Mouse (Mus musculus) midbrain, embryonic 15.5 days (tissue): ENCODE measurements around the gene Lix1l. TPM values are rescaled to one million over a fixed set of nuclear protein-coding genes. Genes with fewer than 3 reads are reported as not detected.
A peak's percentile ranks its signal among the peaks of the same experiment; 100 is the strongest.

Experiments
- ATAC-seq: fragments of 200-750 bp; cut with Nextera tagmentation; replicated peaks from 2 replicates; pipeline ENCODE4 v1.8.0; 2017; ENCODE audit warnings: moderate TSS enrichment
- H3K27ac ChIP-seq: fragments of 300-500 bp; sonication (generic); 2 replicates; pipeline ENCODE4 v1.5.1; 2015; ENCODE audit warnings: mild to moderate bottlenecking, inconsistent platforms
- H3K27me3 ChIP-seq: fragments of 300-500 bp; sonication (generic); replicated peaks from 2 replicates; pipeline ENCODE4 v1.6.1; 2015; ENCODE audit warnings: inconsistent platforms
- H3K36me3 ChIP-seq: fragments of 300-500 bp; sonication (generic); replicated peaks from 2 replicates; pipeline ENCODE4 v1.6.1; 2015; ENCODE audit warnings: inconsistent platforms
- H3K4me1 ChIP-seq: fragments of 300-500 bp; sonication (generic); 2 replicates; pipeline ENCODE4 v1.6.1; 2015; ENCODE audit warnings: inconsistent platforms
- H3K4me2 ChIP-seq: fragments of 300-500 bp; sonication (generic); 2 replicates; pipeline ENCODE4 v1.6.1; 2015; ENCODE audit warnings: inconsistent platforms, mild to moderate bottlenecking, moderate library complexity
- H3K4me3 ChIP-seq: fragments of 300-500 bp; sonication (generic); 2 replicates; pipeline ENCODE4 v1.5.1; 2015; ENCODE audit warnings: mild to moderate bottlenecking, inconsistent platforms
- H3K9ac ChIP-seq: fragments of 300-500 bp; sonication (generic); 2 replicates; pipeline ENCODE4 v1.6.1; 2015; ENCODE audit warnings: mild to moderate bottlenecking, inconsistent platforms
- H3K9me3 ChIP-seq: fragments of 300-500 bp; sonication (generic); 2 replicates; pipeline ENCODE4 v1.6.1; 2016; ENCODE audit warnings: inconsistent platforms
- WGBS: fragments of 180-500 bp; shearing (Covaris S2); methylation state at CpG from one replicate; pipeline ENCODE4 v1.1.7; 2015; ENCODE audit warnings: mixed read lengths; 5-methylcytosine and 5-hydroxymethylcytosine counted together
- polyA plus RNA-seq: library from polyadenylated mRNA; unstranded; fragments of >200 nt; fragmentation: Nextera tagmentation; extraction: Ambion mirVana; gene quantifications from 2 replicates; pipeline ENCODE4 v1.2.1, GENCODE M21; 2015

Gene Lix1l
- polyA plus RNA-seq, result 3.9 and 4.5 TPM in 2 replicates

GRCm38 (mm10) chr3:96600639-96601250, at the start of gene Lix1l:
Gene Lix1l, plus strand, starts transcription at chr3:96601149.
- Histone ChIP-seq H3K4me3 (peak within 1 kb of the TSS; percentile 80), H3K36me3 (no peaks in the 10 kb centered on the region), H3K4me1 (peaks cover 91% of the 10 kb centered on the region), H3K9ac (peak within 1 kb of the TSS; percentile 82), H3K27me3 (no peaks in the 10 kb centered on the region), H3K4me2 (peak within 1 kb of the TSS; percentile 79), H3K27ac (peak within 1 kb of the TSS; percentile 93), H3K9me3 (no peaks in the 10 kb centered on the region)
- ATAC-seq, result peak; percentile 94
- WGBS, result under 1% methylated on average over 27 of the region's 27 CpGs

DNA sequence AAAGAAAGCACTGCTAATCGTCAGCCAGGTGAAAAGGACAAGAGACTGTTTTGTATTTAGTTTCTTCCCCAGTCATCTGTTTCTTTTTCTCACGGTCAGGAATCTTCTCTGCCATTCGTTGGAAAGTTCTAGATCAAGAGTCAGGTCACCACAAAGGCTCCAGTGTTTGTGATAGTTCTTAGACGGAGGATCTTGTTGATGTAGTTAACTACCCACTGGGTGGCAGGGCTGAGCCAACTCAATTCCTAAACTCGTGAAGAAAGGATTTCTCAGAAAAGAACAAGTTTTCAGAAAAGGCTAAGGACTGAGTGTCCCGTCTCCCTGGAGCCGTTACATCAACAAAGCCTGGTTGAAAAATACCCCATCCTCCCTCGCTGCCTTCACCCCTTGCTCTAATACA, 49.7 kb upstream of the Lix1l start:
- no peak overlapping the region for H3K9ac ChIP-seq
- peaks cover 2% of the 10 kb centered on the region; the same call in 1 of the 2 replicates for H3K27me3 ChIP-seq
- H3K36me3 ChIP-seq, result no peaks in the 10 kb centered on the region
- ATAC-seq, result no peak
- H3K4me3 ChIP-seq, result no peak overlapping the region
- H3K27ac ChIP-seq, result no peak overlapping the region
- H3K9me3 ChIP-seq, result no peaks in the 10 kb centered on the region
- 18% methylated on average over 8 of the region's 8 CpGs for WGBS
- H3K4me2 ChIP-seq, result no peak overlapping the region
- H3K4me1 ChIP-seq, result peaks cover 8% of the 10 kb centered on the region; the same call in 1 of the 2 replicates

GRCm38 (mm10) chr3:96551890-96552289, 49.1 kb upstream of the Lix1l start:
- Histone ChIP-seq H3K4me2 (no peak overlapping the region), H3K4me3 (no peak overlapping the region), H3K4me1 (peaks cover 14% of the 10 kb centered on the region), H3K27ac (no peak overlapping the region), H3K9me3 (no peaks in the 10 kb centered on the region), H3K27me3 (no peaks in the 10 kb centered on the region; the same call in 1 of the 2 replicates), H3K9ac (no peak overlapping the region), H3K36me3 (no peaks in the 10 kb centered on the region)
- 74% methylated on average over 7 of the region's 7 CpGs for WGBS
- no peak for ATAC-seq

- Histone ChIP-seq H3K9me3 (no peaks in the 10 kb centered on the region), H3K4me1 (peaks cover 20% of the 10 kb centered on the region), H3K4me2 (no peak overlapping the region), H3K4me3 (no peak overlapping the region), H3K27ac (no peak overlapping the region), H3K27me3 (no peaks in the 10 kb centered on the region; the same call in 1 of the 2 replicates), H3K9ac (no peak overlapping the region), H3K36me3 (no peaks in the 10 kb centered on the region)
- WGBS, result 79% methylated on average over 6 of the region's 6 CpGs
- ATAC-seq, result no peak
Observed at GRCm38 (mm10) chr3:96553601-96554000, 47.3 kb upstream of the Lix1l start.

GRCm38 (mm10) chr3:96554251-96554650, 46.7 kb upstream of the Lix1l start:
- WGBS, result 80% methylated on average over 6 of the region's 6 CpGs
- Histone ChIP-seq H3K9ac (no peak overlapping the region), H3K27me3 (no peaks in the 10 kb centered on the region), H3K36me3 (no peaks in the 10 kb centered on the region), H3K9me3 (no peaks in the 10 kb centered on the region), H3K4me3 (no peak overlapping the region), H3K4me2 (no peak overlapping the region), H3K4me1 (peaks cover 26% of the 10 kb centered on the region), H3K27ac (no peak overlapping the region)
- ATAC-seq, result no peak

DNA sequence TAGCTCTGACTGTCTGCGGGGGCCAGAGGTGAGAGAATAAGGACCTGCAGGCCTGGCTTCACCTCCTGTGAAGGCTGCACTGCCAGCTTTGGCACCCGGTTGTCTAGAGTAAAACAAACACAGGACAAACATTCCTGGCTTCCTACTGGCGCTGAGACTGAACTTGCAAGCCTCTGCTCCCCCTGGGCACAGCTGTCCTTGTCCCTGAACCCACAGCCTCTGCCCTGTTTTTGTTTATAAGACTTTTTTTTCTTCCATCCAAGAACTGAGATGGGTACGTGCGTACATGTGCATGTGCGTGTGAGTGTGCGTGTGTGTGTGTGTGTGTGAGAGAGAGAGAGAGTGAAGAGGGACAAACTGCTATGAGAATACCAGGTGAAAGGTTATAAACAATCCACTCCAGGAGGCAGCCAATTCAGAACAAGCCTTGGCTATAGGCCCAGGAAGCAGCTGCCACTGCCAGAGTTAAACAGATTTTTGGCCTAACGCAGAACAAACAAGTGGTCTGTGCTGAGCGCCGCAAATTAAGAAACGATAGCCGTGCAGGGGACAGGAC, 45.8 kb upstream of the Lix1l start:
- Histone ChIP-seq H3K9me3 (no peaks in the 10 kb centered on the region), H3K9ac (no peak overlapping the region), H3K27ac (peak overlapping the region; percentile 43), H3K27me3 (no peaks in the 10 kb centered on the region), H3K4me3 (no peak overlapping the region), H3K4me1 (peaks cover 35% of the 10 kb centered on the region), H3K4me2 (no peak overlapping the region), H3K36me3 (no peaks in the 10 kb centered on the region)
- ATAC-seq, result no peak
- WGBS, result 42% methylated on average over 12 of the region's 12 CpGs

- no peak for ATAC-seq
- H3K4me2 ChIP-seq, result peak overlapping the region; percentile 85; the same call in 1 of the 2 replicates
- 85% methylated on average over 15 of the region's 15 CpGs for WGBS
Observed at GRCm38 (mm10) chr3:96555999-96556614, 44.8 kb upstream of the Lix1l start.

GRCm38 (mm10) chr3:96556651-96557635, 44.0 kb upstream of the Lix1l start:
- ATAC-seq, result no peak
- Histone ChIP-seq H3K27me3 (no peaks in the 10 kb centered on the region), H3K36me3 (no peaks in the 10 kb centered on the region), H3K9ac (peak overlapping the region; percentile 28), H3K4me3 (peak overlapping the region; percentile 69), H3K4me2 (peak overlapping the region; percentile 85), H3K4me1 (peaks cover 49% of the 10 kb centered on the region), H3K9me3 (no peaks in the 10 kb centered on the region), H3K27ac (peak overlapping the region; percentile 83)
- WGBS, result 8% methylated on average over 22 of the region's 22 CpGs

More at GRCm38 (mm10) chr3:96555999-96556614, 44.8 kb upstream of the Lix1l start:
- no peaks in the 10 kb centered on the region for H3K27me3 ChIP-seq
- H3K9ac ChIP-seq, result no peak overlapping the region
- H3K4me3 ChIP-seq, result no peak overlapping the region
- H3K4me1 ChIP-seq, result peaks cover 45% of the 10 kb centered on the region
- no peaks in the 10 kb centered on the region for H3K9me3 ChIP-seq
- H3K27ac ChIP-seq, result 0 out of 2 replicates have a peak overlapping the region, but pooled peaks have one; percentile 43
- H3K36me3 ChIP-seq, result no peaks in the 10 kb centered on the region

GRCm38 (mm10) chr3:96557694-96558093, 43.3 kb upstream of the Lix1l start, which contains the start of gene Txnip:
Gene Txnip, plus strand, starts transcription at chr3:96557957.
- ATAC-seq, result peak; percentile 99
- H3K4me3 ChIP-seq, result peak within 1 kb of the TSS; percentile 69

DNA sequence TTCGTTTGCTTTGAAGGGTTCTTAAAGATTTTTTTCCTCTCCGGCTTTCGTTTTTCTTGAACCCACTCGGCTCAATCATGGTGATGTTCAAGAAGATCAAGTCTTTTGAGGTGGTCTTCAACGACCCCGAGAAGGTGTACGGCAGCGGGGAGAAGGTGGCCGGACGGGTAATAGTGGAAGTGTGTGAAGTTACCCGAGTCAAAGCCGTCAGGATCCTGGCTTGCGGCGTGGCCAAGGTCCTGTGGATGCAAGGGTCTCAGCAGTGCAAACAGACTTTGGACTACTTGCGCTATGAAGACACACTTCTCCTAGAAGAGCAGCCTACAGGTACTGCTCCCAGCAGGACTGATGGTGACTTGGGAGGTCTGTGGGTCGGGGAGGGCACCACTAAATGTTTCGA, 42.8 kb upstream of the Lix1l start:
- Histone ChIP-seq H3K27ac (peak overlapping the region; percentile 55), H3K4me1 (peaks cover 49% of the 10 kb centered on the region), H3K27me3 (no peaks in the 10 kb centered on the region), H3K36me3 (no peaks in the 10 kb centered on the region), H3K4me2 (peak overlapping the region; percentile 85), H3K9ac (peak overlapping the region; percentile 53), H3K4me3 (peak overlapping the region; percentile 69), H3K9me3 (no peaks in the 10 kb centered on the region)
- peak; percentile 22; the same call in 1 of the 2 replicates for ATAC-seq
- WGBS, result under 1% methylated on average over 17 of the region's 17 CpGs

More at GRCm38 (mm10) chr3:96557694-96558093, 43.3 kb upstream of the Lix1l start, which contains the start of gene Txnip:
- no peaks in the 10 kb centered on the region for H3K9me3 ChIP-seq
- H3K27me3 ChIP-seq, result no peaks in the 10 kb centered on the region
- peaks cover 49% of the 10 kb centered on the region for H3K4me1 ChIP-seq
- H3K27ac ChIP-seq, result peak within 1 kb of the TSS; percentile 83
- peak within 1 kb of the TSS; percentile 53 for H3K9ac ChIP-seq
- peak within 1 kb of the TSS; percentile 85 for H3K4me2 ChIP-seq
- no peaks in the 10 kb centered on the region for H3K36me3 ChIP-seq
- 0% methylated on average over 26 of the region's 26 CpGs for WGBS

- peaks cover 49% of the 10 kb centered on the region for H3K4me1 ChIP-seq
- no peaks in the 10 kb centered on the region for H3K9me3 ChIP-seq
- no peak overlapping the region for H3K27ac ChIP-seq
- no peaks in the 10 kb centered on the region for H3K36me3 ChIP-seq
- H3K27me3 ChIP-seq, result no peaks in the 10 kb centered on the region
- peak overlapping the region; percentile 85 for H3K4me2 ChIP-seq
- H3K9ac ChIP-seq, result peak overlapping the region; percentile 53
- WGBS, result 40% methylated on average over 10 of the region's 10 CpGs
- H3K4me3 ChIP-seq, result peak overlapping the region; percentile 69
- no peak for ATAC-seq
Observed at GRCm38 (mm10) chr3:96558668-96559196, 42.2 kb upstream of the Lix1l start.
